Mouse (Mus musculus): ENCODE results near the gene Spsb1. TPM values are rescaled to one million over a fixed set of nuclear protein-coding genes. Genes with fewer than 3 reads are reported as not detected.

Gene Spsb1
- total RNA-seq (2014; rRNA removed), result 7.1 and 7.3 TPM in 2 replicates
- polyA plus RNA-seq (2015; fragmentation: Nextera tagmentation; extraction: Ambion mirVana), result 5.8 and 6.2 TPM in 2 replicates

DNA sequence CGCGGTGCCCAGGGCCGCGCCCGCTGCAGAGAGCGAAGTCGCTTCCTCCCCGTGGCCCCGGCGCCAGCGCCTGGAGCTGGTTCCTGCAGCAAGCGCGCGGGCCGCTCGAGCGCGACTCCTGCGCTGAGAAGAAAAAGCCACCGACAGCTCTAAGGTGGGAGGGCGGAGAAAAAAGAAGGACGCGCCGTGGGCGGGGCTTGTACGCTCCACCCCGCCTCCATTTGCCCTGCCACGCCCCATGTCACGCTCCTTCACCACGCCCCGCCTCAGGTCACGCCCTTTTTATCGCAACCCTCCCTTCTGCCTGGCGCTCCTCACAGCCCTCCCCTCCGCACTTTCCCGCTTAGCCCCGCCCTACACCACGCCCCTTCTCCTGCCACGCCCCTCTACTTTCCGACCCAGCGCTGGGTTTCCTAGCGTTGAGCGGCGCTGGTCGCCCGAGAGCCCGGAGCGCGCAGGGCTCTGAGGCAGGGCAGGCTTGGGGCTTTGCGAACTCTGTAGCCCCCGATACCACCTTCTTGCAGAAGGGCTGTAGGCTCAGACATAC lies at the start of gene Spsb1:
Gene Spsb1 (minus strand): TSS at position 151 of the 547 bp plus-strand sequence.
- Histone ChIP-seq H3K27ac (ENCODE audit: low read depth, low read length) (no peak within 1 kb of the TSS), H3K9ac (peak within 1 kb of the TSS; percentile 57), H3K27me3 (ENCODE audit: insufficient read depth, low read length) (peaks cover 12% of the 10 kb centered on the region), H3K36me3 (ENCODE audit: insufficient read depth) (no peaks in the 10 kb centered on the region), H3K4me2 (ENCODE audit: low read depth) (peak within 1 kb of the TSS; percentile 90), H3K4me3 (ENCODE audit: low read depth, low read length) (peak within 1 kb of the TSS; percentile 57), H3K4me1 (ENCODE audit: insufficient read depth) (peaks cover 5% of the 10 kb centered on the region; the same call in 1 of the 2 replicates), H3K9me3 (ENCODE audit: low read length) (no peaks in the 10 kb centered on the region)
- ATAC-seq (peak; percentile 80), DNase-seq (peak; percentile 87)
- TF ChIP-seq CTCF (IDR thresholded peaks at IDR 0.05; ENCODE audit: low read depth), result no peak
- 5% methylated on average over 50 of the region's 51 CpGs for WGBS

DNA sequence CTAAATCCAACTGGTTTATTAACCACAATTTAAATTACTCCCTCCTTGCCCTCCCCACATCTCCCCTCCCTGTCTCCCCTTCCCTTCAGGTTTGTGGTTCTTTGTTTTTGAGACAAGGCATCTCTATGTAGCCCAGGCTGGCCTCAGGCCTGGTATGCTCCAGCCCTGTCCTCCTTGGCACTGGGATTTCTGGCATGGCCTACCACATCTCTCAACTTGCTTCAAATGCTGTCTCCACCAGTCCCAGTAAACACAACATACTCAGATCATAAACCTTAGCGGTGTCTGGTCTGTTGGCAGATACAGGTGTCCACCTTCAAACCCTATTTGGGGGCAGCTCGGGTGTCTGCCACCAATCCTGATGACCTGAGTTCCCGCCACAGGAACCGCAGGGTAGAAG lies 48.8 kb upstream of the Spsb1 start:
- no peaks in the 10 kb centered on the region for H3K4me1 ChIP-seq (ENCODE audit: insufficient read depth)
- no peaks in the 10 kb centered on the region for H3K36me3 ChIP-seq (ENCODE audit: insufficient read depth)
- DNase-seq (no peak), ATAC-seq (no peak)
- H3K27ac ChIP-seq (ENCODE audit: low read depth, low read length), result no peak overlapping the region
- no peaks in the 10 kb centered on the region for H3K27me3 ChIP-seq (ENCODE audit: insufficient read depth, low read length)
- 85% methylated on average over 4 of the region's 4 CpGs for whole genome bisulfite sequencing
- TF ChIP-seq CTCF (IDR thresholded peaks at IDR 0.05; ENCODE audit: low read depth), result no peak
- H3K9ac ChIP-seq, result no peak overlapping the region
- H3K4me2 ChIP-seq (ENCODE audit: low read depth), result no peak overlapping the region
- no peak overlapping the region for H3K4me3 ChIP-seq (ENCODE audit: low read depth, low read length)
- H3K9me3 ChIP-seq (ENCODE audit: low read length), result no peaks in the 10 kb centered on the region

GRCm38 (mm10) chr4:150003021-150003580 lies 48.3 kb upstream of the Spsb1 start:
- no peak overlapping the region for H3K27ac ChIP-seq (ENCODE audit: low read depth, low read length)
- H3K36me3 ChIP-seq (ENCODE audit: insufficient read depth), result no peaks in the 10 kb centered on the region
- no peak overlapping the region for H3K4me3 ChIP-seq (ENCODE audit: low read depth, low read length)
- H3K27me3 ChIP-seq (ENCODE audit: insufficient read depth, low read length), result no peaks in the 10 kb centered on the region
- ATAC-seq, result no peak
- 76% methylated on average over 7 of the region's 7 CpGs for WGBS
- H3K9ac ChIP-seq, result no peak overlapping the region
- H3K4me2 ChIP-seq (ENCODE audit: low read depth), result no peak overlapping the region
- H3K9me3 ChIP-seq (ENCODE audit: low read length), result no peaks in the 10 kb centered on the region
- DNase-seq, result no peak
- no peaks in the 10 kb centered on the region for H3K4me1 ChIP-seq (ENCODE audit: insufficient read depth)
- no peak for TF ChIP-seq CTCF (IDR thresholded peaks at IDR 0.05; ENCODE audit: low read depth)

DNA sequence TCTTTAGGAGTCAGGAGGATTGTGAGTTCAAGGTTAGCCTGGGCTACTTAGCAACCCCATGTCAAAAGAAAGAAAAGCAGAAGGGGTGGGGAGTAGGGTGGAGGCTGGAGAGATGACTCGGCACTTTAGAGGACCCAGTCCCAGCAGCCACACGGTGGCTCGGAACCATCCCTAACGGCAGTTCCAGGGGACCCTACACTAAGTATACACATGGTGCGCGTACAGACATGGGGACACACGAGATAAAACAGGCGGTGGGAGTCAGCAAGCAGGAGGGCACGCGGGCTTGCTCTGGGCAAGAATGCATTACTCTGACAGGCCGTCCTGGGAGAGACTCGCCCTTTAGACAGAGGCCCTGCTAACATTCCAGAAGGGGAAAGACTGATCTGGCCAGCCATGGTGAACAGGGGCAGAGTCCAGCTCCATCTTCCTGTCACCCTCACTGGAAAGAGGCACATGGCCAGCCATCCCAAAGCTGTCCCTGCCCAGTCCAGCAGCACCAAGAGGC lies 47.2 kb upstream of the Spsb1 start:
- Histone ChIP-seq H3K27me3 (ENCODE audit: insufficient read depth, low read length) (no peaks in the 10 kb centered on the region), H3K27ac (ENCODE audit: low read depth, low read length) (no peak overlapping the region), H3K4me1 (ENCODE audit: insufficient read depth) (no peaks in the 10 kb centered on the region), H3K36me3 (ENCODE audit: insufficient read depth) (no peaks in the 10 kb centered on the region), H3K9me3 (ENCODE audit: low read length) (no peaks in the 10 kb centered on the region), H3K4me2 (ENCODE audit: low read depth) (no peak overlapping the region), H3K9ac (no peak overlapping the region), H3K4me3 (ENCODE audit: low read depth, low read length) (no peak overlapping the region)
- TF ChIP-seq CTCF (IDR thresholded peaks at IDR 0.05; ENCODE audit: low read depth), result no peak
- DNase-seq (no peak), ATAC-seq (no peak)
- 77% methylated on average over 12 of the region's 12 CpGs for WGBS

DNA sequence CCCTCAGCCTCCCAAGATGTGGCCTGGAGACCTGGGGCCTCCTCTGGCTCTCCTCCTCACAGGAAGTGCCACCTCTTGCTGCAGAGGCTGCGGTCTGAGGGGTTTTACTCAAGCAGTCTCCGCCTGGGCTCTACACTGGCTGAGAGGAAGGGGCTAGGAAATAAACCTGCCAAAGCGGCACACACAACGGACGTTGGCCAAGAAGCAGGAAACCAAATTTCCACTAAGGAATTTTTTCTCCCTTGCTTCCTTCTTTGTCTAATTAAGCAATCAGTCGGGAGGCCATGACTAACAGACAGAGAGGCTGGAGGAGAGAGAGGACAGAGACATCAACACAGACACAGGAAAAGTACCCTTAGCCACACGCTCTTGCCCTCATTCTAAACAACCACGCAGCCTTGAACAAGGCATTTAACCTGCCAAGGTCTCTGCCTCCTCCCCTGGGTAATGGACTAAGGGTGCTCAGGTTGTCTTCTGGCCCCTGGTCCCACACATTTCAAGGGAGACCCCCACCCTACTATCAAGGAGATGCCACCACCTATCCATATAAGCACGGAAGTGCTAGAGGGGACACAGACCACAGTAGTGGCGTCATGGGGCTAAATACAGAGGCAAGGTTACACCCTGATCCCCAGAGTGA lies 46.5 kb upstream of the Spsb1 start:
- no peaks in the 10 kb centered on the region for H3K4me1 ChIP-seq (ENCODE audit: insufficient read depth)
- H3K36me3 ChIP-seq (ENCODE audit: insufficient read depth), result no peaks in the 10 kb centered on the region
- H3K4me2 ChIP-seq (ENCODE audit: low read depth), result no peak overlapping the region
- no peak for TF ChIP-seq CTCF (IDR thresholded peaks at IDR 0.05; ENCODE audit: low read depth)
- no peak overlapping the region for H3K9ac ChIP-seq
- no peak for DNase-seq
- H3K4me3 ChIP-seq (ENCODE audit: low read depth, low read length), result no peak overlapping the region
- H3K27ac ChIP-seq (ENCODE audit: low read depth, low read length), result 0 out of 2 replicates have a peak overlapping the region, but pooled peaks have one; percentile 21
- WGBS, result 77% methylated on average over 10 of the region's 10 CpGs
- H3K9me3 ChIP-seq (ENCODE audit: low read length), result no peaks in the 10 kb centered on the region
- H3K27me3 ChIP-seq (ENCODE audit: insufficient read depth, low read length), result no peaks in the 10 kb centered on the region
- no peak for ATAC-seq

DNA sequence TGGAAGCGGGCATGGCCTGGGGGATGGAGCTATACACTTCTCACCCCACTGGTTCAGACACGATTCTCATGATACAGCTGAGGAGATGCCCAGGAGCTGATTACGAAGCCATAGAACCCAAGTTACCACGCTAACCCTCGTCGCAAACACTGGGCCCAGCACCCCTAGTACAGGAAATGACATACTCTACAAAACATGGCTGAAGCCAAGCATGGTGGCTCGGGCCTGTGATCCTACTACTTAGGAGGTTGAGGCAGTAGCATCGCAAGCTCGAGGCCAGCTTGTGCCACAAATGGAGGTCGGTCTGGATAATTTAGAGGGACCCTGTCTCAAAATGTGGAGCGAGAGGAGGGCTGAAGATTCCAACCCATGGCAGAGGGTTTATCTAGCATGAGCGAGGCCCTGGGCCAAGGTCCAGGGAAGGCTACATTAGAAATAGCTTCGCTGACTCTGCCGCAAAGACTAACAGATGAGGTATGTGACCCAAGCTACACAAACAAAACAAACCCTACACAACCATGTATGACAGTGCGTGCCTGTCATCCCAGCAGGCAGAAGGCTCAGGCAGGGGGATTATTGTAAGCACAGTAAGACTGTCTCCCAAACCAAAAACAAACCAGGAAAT lies 45.2 kb upstream of the Spsb1 start:
- WGBS, result 91% methylated on average over 15 of the region's 15 CpGs
- Histone ChIP-seq H3K4me2 (ENCODE audit: low read depth) (no peak overlapping the region), H3K27me3 (ENCODE audit: insufficient read depth, low read length) (no peaks in the 10 kb centered on the region), H3K4me1 (ENCODE audit: insufficient read depth) (no peaks in the 10 kb centered on the region), H3K36me3 (ENCODE audit: insufficient read depth) (no peaks in the 10 kb centered on the region), H3K9ac (no peak overlapping the region), H3K9me3 (ENCODE audit: low read length) (no peaks in the 10 kb centered on the region), H3K4me3 (ENCODE audit: low read depth, low read length) (no peak overlapping the region), H3K27ac (ENCODE audit: low read depth, low read length) (no peak overlapping the region)
- no peak for TF ChIP-seq CTCF (IDR thresholded peaks at IDR 0.05; ENCODE audit: low read depth)
- ATAC-seq (no peak), DNase-seq (no peak)

DNA sequence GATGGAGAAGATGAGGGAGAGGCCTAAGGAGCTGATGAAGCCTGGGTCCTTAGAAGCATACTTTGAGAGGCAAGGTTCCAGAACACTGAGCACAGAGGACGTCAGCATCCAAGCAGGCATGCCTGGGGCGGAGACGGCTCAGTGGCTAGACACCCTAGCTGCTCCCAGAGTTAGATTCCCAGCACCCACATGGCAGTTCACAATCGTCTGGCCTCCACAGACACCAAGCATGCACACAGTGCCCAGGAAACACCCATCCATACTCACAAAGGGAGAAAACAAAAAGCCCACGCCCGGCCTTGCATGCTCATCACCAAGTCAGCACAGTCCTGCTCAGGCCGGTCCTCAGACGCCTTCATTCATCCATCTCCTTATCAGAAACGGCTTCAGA lies 44.7 kb upstream of the Spsb1 start:
- no peak for TF ChIP-seq CTCF (IDR thresholded peaks at IDR 0.05; ENCODE audit: low read depth)
- Histone ChIP-seq H3K9ac (no peak overlapping the region), H3K4me2 (ENCODE audit: low read depth) (no peak overlapping the region), H3K27ac (ENCODE audit: low read depth, low read length) (no peak overlapping the region), H3K27me3 (ENCODE audit: insufficient read depth, low read length) (no peaks in the 10 kb centered on the region), H3K36me3 (ENCODE audit: insufficient read depth) (no peaks in the 10 kb centered on the region), H3K4me1 (ENCODE audit: insufficient read depth) (no peaks in the 10 kb centered on the region), H3K9me3 (ENCODE audit: low read length) (no peaks in the 10 kb centered on the region), H3K4me3 (ENCODE audit: low read depth, low read length) (no peak overlapping the region)
- 79% methylated on average over 9 of the region's 9 CpGs for WGBS
- DNase-seq (no peak), ATAC-seq (no peak)
